Mouse (Mus musculus): Measurements from ENCODE around the gene Bcl3. TPM values are rescaled to one million over a fixed set of nuclear protein-coding genes. Genes with fewer than 3 reads are reported as not detected.

Bcl3 gene
- total and polyA plus RNA-seq, 3 experiments, result 3.2 to 25.2 (median 15.8) TPM

- Histone ChIP-seq H3K9ac (ENCODE audit: insufficient read depth, low read depth) (no peak overlapping the region), H3K4me2 (ENCODE audit: insufficient read depth, low read depth, poor library complexity, severe bottlenecking) (no peak overlapping the region), H3K4me1 (ENCODE audit: control insufficient read depth in 1 of 2, insufficient read depth in 2 of 2) (peaks cover 17 to 22% of the 10 kb centered on the region in 2 experiments), H3K27ac (ENCODE audit: insufficient read depth, low read depth) (no peak overlapping the region), H3K4me3 (replicated peaks in 1 of 3; ENCODE audit: low read depth in 2 of 3, low read length in 2 of 3, poor library complexity in 1 of 3) (no peak overlapping the region), H3K27me3 (replicated peaks) (no peaks in the 10 kb centered on the region), H3K36me3 (replicated peaks in 1 of 2; ENCODE audit: control insufficient read depth in 1 of 2, insufficient read depth in 1 of 2, low read length in 1 of 2) (peaks cover 2 to 66% of the 10 kb centered on the region in 2 experiments), H3K9me3 (replicated peaks; ENCODE audit: low read length) (no peaks in the 10 kb centered on the region), H3K79me2 (replicated peaks; ENCODE audit: control insufficient read depth, extremely low read depth, insufficient read depth, poor library complexity, severe bottlenecking) (no peaks in the 10 kb centered on the region)
- in situ Hi-C loops (cut with MboI; ENCODE audit: low pct_ligation_motif_present, low pct_unique_long_range_greater_than_20kb, low sequenced_read_pairs) (loop anchor here (25.0 kb wide), 1 partner anchor 447 kb away; the partner anchor contains the start of genes Ckm and Klc3), dilution Hi-C loops (cut with MboI; ENCODE audit: extremely low pct_ligation_motif_present, extremely low pct_unique_long_range_greater_than_20kb, low sequenced_read_pairs) (no loop called here)
- TF ChIP-seq ELF1 (IDR thresholded peaks at IDR 0.05; ENCODE audit: low read depth, low read length), result no peak
- no peak for TF ChIP-seq MXI1 (IDR thresholded peaks at IDR 0.05; ENCODE audit: low read depth, low read length)
- TF ChIP-seq CHD2 (IDR thresholded peaks at IDR 0.05; ENCODE audit: low read length), result no peak
- TF ChIP-seq JUN (IDR thresholded peaks at IDR 0.05; ENCODE audit: insufficient read depth, low read depth, low read length), result no peak
- DNase-seq (ENCODE audit: extremely low read depth), result no peak
Measured at GRCm38 (mm10) chr7:19859740-19860139, 37.2 kb upstream of the Bcl3 start.

- Histone ChIP-seq H3K27me3 (replicated peaks) (no peaks in the 10 kb centered on the region), H3K4me1 (ENCODE audit: control insufficient read depth in 1 of 2, insufficient read depth in 2 of 2) (peaks cover 15 to 16% of the 10 kb centered on the region in 2 experiments), H3K36me3 (replicated peaks in 1 of 2; ENCODE audit: control insufficient read depth in 1 of 2, insufficient read depth in 1 of 2, low read length in 1 of 2) (peaks cover 2 to 70% of the 10 kb centered on the region in 2 experiments), H3K4me3 (replicated peaks in 1 of 3; ENCODE audit: low read depth in 2 of 3, low read length in 2 of 3, poor library complexity in 1 of 3) (no peak overlapping the region), H3K27ac (ENCODE audit: insufficient read depth, low read depth) (no peak overlapping the region), H3K9ac (ENCODE audit: insufficient read depth, low read depth) (no peak overlapping the region), H3K4me2 (ENCODE audit: insufficient read depth, low read depth, poor library complexity, severe bottlenecking) (no peak overlapping the region), H3K79me2 (replicated peaks; ENCODE audit: control insufficient read depth, extremely low read depth, insufficient read depth, poor library complexity, severe bottlenecking) (no peaks in the 10 kb centered on the region), H3K9me3 (replicated peaks; ENCODE audit: low read length) (no peaks in the 10 kb centered on the region)
- in situ Hi-C loops (cut with MboI; ENCODE audit: low pct_ligation_motif_present, low pct_unique_long_range_greater_than_20kb, low sequenced_read_pairs), result loop anchor here (25.0 kb wide), 1 partner anchor 444 kb away; the partner anchor contains the start of genes Ckm and Klc3
- DNase-seq (ENCODE audit: extremely low read depth), result no peak
- no peak for TF ChIP-seq POLR2AphosphoS2 (IDR thresholded peaks at IDR 0.05; ENCODE audit: low read depth, low read length)
- TF ChIP-seq NRF1 (IDR thresholded peaks at IDR 0.05; ENCODE audit: low read depth, low read length), result no peak
- dilution Hi-C loops (cut with MboI; ENCODE audit: extremely low pct_ligation_motif_present, extremely low pct_unique_long_range_greater_than_20kb, low sequenced_read_pairs), result no loop called here
Measured at GRCm38 (mm10) chr7:19856283-19856682, 33.7 kb upstream of the Bcl3 start.

- H3K36me3 ChIP-seq (replicated peaks in 1 of 2; ENCODE audit: control insufficient read depth in 1 of 2, insufficient read depth in 1 of 2, low read length in 1 of 2), result peaks cover 2 to 63% of the 10 kb centered on the region in 2 experiments
- DNase-seq (ENCODE audit: extremely low read depth), result no peak
- no peak overlapping the region for H3K4me2 ChIP-seq (ENCODE audit: insufficient read depth, low read depth, poor library complexity, severe bottlenecking)
- H3K9ac ChIP-seq (ENCODE audit: insufficient read depth, low read depth), result no peak overlapping the region
- H3K4me1 ChIP-seq (ENCODE audit: control insufficient read depth in 1 of 2, insufficient read depth in 2 of 2), result peaks cover 15 to 16% of the 10 kb centered on the region in 2 experiments
- no peaks in the 10 kb centered on the region for H3K27me3 ChIP-seq (replicated peaks)
- H3K9me3 ChIP-seq (replicated peaks; ENCODE audit: low read length), result no peaks in the 10 kb centered on the region
- no peaks in the 10 kb centered on the region for H3K79me2 ChIP-seq (replicated peaks; ENCODE audit: control insufficient read depth, extremely low read depth, insufficient read depth, poor library complexity, severe bottlenecking)
- TF ChIP-seq GABPA (IDR thresholded peaks at IDR 0.05; ENCODE audit: insufficient replicate concordance, low read depth, low read length), result no peak
- no peak for TF ChIP-seq ZNF384 (IDR thresholded peaks at IDR 0.05; ENCODE audit: low read depth, low read length)
- TF ChIP-seq E2F4 (IDR thresholded peaks at IDR 0.05; ENCODE audit: insufficient replicate concordance, low read depth, low read length), result no peak
- TF ChIP-seq PAX5 (IDR thresholded peaks at IDR 0.05; ENCODE audit: low read length), result no peak
- TF ChIP-seq KAT2A (IDR thresholded peaks at IDR 0.05; ENCODE audit: insufficient replicate concordance, low read length), result no peak
- TF ChIP-seq EP300 (IDR thresholded peaks at IDR 0.05; ENCODE audit: low read length), result no peak
- no peak for TF ChIP-seq USF2 (conservative IDR thresholded peaks at IDR 0.05; ENCODE audit: low read depth, low read length)
- no peak for TF ChIP-seq ELF1 (IDR thresholded peaks at IDR 0.05; ENCODE audit: low read depth, low read length)
- no peak for TF ChIP-seq SMC3 (IDR thresholded peaks at IDR 0.05; ENCODE audit: low read depth, low read length)
- no peak for TF ChIP-seq POLR2AphosphoS2 (IDR thresholded peaks at IDR 0.05; ENCODE audit: low read depth, low read length)
- TF ChIP-seq ETS1 (conservative IDR thresholded peaks at IDR 0.05; ENCODE audit: low read depth, low read length), result no peak
- in situ Hi-C loops (cut with MboI; ENCODE audit: low pct_ligation_motif_present, low pct_unique_long_range_greater_than_20kb, low sequenced_read_pairs) (loop anchor here (25.0 kb wide), 1 partner anchor 443 kb away; the partner anchor contains the start of genes Ckm and Klc3), dilution Hi-C loops (cut with MboI; ENCODE audit: extremely low pct_ligation_motif_present, extremely low pct_unique_long_range_greater_than_20kb, low sequenced_read_pairs) (no loop called here)
- H3K4me3 ChIP-seq (replicated peaks in 1 of 3; ENCODE audit: low read depth in 2 of 3, low read length in 2 of 3, poor library complexity in 1 of 3), result no peak overlapping the region
- H3K27ac ChIP-seq (ENCODE audit: insufficient read depth, low read depth), result no peak overlapping the region; the same call in 1 of the 2 replicates
Measured at GRCm38 (mm10) chr7:19855663-19856062, 33.1 kb upstream of the Bcl3 start.

Measured in CH12.LX (cell line).